Mouse (Mus musculus): ENCODE results near the gene Mrgprd.

DNA sequence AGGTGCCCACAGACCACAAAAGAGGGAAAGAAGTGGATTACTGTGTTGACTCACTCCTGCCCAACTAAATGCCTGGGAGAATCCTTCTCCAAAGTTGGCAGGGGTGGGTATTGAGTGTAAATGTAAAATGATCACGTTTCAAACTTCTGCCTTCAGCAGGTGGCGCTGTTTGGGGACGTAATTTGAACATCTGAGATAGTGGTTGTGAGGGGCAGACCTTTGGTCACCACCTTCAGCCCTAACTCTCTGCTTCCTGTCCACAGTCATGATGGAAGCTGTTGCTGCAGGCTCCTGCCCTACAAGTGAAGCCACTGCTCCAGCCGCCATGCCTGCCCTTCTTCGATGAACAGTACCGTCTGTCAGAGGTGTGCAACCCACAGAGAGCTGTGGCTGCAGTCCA lies 20.8 kb upstream of the Mrgprd start:
- TF ChIP-seq GATA1 (IDR thresholded peaks at IDR 0.05; ENCODE audit: low read length) = no peak
- TF ChIP-seq TAL1 (IDR thresholded peaks at IDR 0.05; ENCODE audit: low read length) = no peak

Measured in erythroblast, embryonic 14.5 days (primary cell).